Mouse (Mus musculus) adrenal gland (tissue): ENCODE results near the gene Dlgap3.

Experiments used
- intact Hi-C: fragments of 180-260 bp; cut with DNase I; formaldehyde crosslinking; loops from one replicate; pipeline ENCODE4 v1.15.1; 2025

Gene Dlgap3

DNA sequence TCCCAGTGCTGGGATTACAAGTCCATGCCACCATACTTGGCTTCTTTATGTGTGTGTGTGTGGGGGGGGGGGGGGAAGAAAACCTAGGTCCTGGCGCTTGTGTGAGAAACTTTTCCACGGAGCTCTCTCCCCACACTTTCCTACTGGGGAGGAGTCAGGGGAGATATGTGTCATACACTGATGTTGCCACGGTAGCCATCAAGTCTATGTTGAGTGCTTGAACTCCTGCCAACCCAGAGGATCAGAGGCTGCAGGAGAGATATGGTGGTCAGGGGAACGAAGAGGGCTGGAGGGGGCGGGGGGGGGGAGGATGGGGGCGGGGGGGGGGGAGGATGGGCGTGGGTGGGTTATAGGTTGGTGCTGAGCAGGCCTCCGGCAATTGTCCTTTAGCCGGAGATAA is 46.8 kb downstream of the Dlgap3 start:
- intact Hi-C loops = no loop called here

DNA sequence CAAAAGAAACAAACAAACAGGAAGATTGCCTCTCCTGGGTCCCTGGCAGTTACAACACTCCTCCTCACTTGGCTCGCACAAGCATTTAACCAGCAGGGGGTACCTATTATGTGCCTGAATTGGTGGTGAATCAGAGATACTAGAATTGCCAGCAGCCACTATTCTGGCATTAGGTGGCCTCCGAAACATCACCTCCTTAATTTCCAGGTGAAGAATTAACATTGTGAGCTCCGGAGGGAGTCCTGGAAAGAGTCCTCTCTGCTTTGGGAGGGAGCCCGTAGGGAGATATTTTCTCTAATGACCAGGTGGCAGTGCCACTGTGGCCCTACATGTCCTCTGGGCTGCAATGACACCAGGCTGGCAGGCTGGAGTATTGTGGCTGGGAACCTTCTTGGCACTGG is 47.2 kb downstream of the Dlgap3 start:
- intact Hi-C loops = no loop called here

DNA sequence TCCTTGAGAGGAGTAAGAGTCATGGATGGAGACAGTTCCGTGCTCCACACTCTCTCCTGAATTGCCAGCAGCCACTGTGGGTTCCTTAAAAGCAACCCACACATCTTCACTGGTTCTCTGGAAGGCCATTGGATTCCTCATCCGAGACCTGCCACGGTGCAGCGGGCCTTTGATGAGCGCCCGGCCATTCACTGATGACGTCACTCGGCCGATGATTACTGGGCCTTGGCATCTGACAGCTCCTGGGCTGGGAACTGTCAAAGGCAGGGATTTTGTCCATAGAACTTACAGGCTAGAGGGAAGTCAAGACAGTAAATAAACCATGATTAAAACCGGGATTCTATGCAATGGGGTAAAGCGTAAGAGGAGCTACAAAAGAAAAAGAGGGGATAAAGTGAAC is 48.0 kb downstream of the Dlgap3 start:
- intact Hi-C loops = no loop called here

DNA sequence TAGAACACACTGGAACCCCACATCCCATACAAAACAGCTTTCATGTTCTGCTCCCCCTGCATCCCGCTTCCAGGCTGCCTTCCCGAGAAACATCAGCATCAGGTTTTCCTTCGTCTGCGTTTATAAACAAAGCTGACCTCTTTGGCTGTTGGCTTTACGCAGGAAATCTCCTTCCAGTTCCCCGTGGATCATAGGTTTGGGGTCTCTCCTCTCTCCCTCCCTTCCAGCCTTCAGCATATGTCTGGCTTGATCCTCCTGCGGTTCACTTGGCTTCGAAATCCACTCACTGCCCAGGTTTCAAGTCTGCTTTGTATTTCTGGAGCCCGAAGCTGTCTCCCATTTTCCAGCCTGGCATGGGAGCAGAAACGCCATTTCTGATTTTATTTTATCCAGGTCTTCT is 54.3 kb downstream of the Dlgap3 start:
- intact Hi-C loops = no loop called here

DNA sequence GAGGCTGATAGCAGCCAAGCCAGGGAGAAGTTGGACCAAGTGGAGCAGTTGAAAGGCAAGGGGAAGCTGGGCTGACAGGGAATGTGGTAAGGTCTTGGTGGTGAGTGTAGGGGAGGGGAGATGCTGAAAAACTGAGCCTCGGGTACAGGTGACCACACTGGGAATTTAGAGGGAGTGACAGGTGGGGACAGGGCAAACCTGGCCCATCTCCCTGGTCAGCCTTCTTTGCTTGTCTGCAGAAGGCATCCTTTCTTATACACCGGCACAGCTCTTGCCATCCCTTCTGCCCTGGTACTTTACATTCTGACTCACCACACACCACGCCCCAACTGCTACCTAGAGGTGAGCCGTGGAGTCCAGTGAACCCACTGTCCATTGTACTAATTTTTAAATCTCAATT is 54.8 kb downstream of the Dlgap3 start:
- intact Hi-C loops = no loop called here

DNA sequence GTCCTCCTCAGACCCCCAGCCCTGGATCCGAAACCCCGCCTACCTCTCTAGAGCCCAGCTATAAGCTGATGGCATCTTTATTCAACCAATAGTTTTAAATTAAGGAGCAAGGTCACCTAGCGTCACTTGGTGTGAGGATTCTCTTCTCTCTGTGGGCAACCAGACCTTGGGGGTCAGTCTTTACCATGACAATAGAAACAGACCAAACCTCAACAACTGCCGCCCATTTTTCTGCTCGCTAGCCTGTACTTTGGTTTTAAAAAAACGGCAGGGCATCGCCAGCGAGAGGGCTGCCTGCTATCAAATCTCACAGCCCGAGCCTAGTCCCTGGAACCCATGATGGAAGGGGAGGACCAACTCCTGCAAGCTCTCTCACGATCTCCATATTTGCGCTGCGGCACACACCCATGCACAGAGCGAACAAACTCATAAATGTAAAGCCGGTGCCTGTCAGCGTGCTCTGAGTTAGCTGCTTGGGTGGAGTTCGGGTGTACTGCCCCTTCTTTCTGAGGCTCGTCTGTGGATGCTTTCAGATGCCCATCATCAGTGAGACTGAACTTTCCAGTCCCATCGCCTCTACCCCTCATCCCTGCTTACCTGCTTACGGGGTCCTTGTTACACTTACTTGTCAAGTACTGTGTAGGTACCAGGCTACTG is 55.6 kb downstream of the Dlgap3 start:
- intact Hi-C loops = no loop called here

DNA sequence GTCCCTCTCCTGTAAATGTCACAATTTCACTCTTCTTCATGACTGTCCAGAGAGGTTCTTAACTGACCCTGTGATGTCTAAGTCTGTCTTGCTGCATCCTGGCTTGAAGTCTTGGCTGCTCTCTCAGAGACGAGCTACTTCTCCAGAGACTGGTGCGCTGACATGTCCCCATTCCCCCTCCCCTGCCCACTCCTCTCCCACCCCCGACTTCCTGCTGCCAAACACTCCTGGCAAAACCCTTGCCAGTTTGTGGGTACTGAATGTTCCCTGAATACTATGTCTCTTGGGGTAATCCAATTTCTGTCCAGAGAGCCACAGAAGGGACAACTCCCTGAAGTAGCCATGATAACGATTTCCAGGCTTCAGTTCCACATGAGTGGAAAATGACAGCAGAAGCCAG is 57.1 kb downstream of the Dlgap3 start:
- intact Hi-C loops = no loop called here

DNA sequence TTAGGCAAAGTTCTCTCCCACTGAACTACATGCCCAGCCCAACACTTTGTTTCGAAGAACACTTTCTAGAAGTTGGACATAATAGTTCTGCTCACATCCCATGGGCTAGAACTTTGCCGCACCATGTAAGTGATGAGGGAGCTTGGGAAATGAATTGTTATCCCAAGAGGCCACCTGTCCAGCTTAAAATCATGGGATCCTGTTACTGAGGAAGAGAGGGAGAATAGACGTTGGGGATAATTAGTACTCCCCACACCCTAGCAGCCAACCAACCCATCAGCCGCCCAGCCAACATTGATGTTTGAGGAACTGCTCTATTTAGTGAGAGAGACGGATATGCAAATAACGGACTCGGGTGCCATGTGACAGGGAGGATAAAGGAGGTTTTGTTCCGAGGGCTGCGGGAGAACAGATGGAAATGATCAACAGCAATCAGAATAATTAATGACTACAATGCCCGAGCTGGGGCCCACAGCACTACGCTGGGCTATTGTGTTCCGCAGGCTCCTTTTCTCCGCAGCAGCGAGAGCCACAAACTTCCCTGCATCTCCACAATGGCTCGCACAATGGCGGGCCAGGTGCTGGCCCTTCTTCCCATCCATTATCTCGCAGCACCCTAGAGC is 58.2 kb downstream of the Dlgap3 start:
- intact Hi-C loops = no loop called here

DNA sequence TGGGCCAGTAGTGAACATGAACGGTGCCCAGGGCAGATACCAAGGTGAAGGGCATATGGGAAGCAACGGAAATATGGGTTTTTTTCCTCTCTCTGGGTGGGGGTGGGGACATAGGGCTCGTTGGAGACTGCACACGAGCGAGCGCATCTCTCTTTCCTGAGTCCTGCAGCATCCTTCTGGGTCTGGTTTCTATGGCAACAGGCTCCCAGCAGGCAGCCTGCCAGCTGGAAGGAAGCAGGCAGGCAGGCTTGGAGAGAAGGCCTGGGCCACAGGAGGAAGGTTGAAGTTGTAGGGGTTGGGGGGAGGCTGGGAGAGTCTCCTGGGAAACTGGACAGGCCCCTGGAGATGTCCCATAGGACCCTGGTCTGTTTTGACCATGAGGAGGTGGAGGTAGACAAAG is 63.0 kb downstream of the Dlgap3 start:
- intact Hi-C loops = no loop called here

DNA sequence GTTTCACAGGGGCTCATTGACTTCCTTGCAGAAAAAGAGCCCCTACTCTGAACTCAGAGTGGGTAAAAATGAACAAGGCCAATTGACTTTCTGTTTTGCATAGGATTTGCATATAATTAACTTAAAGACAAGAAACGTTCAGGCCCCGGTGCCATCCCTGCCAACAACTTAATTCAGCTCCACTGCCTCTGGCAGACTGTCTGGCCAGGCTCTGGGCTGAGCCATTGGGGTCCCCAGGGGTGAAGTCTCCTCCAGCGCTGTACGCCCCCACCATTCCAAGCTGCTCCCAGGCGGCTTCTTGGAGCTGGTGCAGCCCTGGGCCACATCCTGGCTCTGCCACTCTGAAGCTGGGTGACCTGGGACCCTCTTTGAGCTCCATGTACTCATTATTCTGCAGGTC is 63.5 kb downstream of the Dlgap3 start:
- intact Hi-C loops = no loop called here

DNA sequence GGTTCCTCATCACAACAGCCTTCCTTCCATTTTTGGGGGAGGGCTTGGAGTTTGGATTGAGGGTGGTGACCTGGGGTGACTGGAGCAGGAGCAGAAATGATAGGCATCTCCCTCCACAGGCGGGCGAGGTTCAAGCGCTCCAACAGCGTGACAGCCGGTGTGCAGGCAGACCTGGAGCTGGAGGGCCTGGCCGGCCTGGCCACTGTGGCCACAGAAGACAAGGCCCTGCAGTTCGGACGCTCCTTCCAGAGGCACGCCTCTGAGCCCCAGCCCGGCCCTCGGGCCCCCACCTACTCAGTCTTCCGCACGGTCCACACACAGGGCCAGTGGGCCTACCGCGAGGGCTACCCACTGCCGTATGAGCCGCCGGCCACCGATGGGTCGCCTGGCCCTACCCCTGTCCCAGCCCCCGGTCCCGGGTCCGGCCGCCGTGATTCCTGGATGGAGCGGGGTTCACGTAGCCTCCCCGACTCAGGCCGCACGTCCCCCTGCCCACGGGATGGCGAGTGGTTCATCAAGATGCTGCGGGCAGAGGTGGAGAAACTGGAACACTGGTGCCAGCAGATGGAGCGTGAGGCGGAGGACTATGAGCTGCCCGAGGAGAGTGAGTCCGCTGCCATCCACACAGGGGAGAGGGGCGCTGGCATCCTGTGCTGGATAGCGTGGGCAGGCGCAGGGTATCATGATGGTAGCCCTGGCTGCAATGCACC is 64.6 kb downstream of the Dlgap3 start:
- intact Hi-C loops = no loop called here

DNA sequence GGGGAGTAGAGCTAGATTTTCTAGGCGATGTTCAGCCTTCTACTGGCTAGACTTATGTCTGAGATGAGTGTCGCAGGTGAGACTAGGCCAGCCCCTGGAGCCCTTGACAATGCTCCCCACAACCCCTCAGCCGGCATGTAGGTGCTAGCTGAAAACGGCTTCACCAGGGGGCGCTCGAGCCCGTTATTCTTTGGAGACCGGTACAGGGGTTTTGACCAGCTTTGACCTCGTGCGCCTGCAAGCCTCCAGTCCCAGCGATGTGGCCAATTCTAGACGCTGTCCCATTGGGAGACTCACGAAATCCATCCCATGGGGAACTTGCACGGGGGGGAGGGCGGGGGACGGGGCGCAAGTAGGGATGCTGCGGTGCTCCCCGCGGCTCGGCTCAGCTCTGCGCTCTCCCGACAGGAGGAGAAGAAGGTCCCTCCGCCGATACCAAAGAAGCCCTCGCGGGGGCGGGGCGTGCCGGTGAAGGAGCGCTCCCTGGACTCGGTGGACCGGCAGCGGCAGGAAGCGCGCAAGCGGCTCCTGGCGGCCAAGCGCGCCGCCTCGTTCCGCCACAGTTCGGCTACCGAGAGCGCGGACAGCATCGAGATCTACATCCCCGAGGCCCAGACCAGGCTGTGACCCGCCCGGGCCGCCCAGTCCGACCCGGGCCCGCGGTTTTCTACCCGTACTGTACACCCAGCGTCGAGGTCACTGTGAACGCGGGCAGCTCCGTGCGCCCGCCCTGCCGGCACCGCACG is 66.9 kb downstream of the Dlgap3 start:
- intact Hi-C loops = loop anchor here (5.0 kb wide), 1 partner anchor 86 kb away; no protein-coding TSS in a partner anchor

DNA sequence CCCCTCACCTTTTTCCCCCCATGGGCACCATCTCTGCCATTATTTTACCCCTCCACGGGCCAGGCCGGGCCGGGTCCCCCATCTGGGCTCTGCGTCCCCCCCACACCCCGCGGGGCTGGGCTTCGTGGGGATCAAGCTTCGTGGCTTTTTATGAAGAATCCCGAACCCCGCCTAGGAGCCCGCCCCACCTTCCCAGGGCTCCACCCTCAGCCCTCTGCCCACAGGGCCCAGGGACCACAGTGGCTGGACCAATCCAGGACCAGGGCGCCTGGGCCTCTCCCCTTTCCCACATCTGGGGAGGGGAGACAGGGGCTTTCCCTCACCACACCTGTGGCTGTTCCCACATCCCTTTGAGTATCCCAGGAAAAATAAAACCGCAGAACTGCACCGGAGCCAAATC is 67.6 kb downstream of the Dlgap3 start:
- intact Hi-C loops = loop anchor here (5.0 kb wide), 1 partner anchor 86 kb away; no protein-coding TSS in a partner anchor

DNA sequence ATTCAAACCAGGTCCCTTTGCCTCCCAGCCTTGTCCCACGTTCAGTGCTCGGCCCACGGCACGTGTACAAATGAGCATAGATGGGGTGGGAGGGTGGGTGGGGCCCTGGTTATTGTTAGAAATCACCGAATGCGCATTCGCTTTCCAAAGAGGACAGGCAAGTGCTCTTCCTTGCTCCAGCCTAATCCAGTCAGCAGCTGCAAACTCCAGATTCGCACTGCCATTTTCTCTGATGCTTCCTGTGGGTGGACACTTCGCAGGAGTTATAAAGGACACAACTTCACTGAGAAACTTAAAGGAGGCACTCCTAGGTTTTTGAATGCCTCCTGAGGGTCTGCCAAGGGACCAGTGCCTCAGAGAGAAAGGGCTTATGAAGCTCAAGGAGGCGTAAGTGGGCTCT is 68.3 kb downstream of the Dlgap3 start:
- intact Hi-C loops = loop anchor here (5.0 kb wide), 1 partner anchor 85 kb away; no protein-coding TSS in a partner anchor

DNA sequence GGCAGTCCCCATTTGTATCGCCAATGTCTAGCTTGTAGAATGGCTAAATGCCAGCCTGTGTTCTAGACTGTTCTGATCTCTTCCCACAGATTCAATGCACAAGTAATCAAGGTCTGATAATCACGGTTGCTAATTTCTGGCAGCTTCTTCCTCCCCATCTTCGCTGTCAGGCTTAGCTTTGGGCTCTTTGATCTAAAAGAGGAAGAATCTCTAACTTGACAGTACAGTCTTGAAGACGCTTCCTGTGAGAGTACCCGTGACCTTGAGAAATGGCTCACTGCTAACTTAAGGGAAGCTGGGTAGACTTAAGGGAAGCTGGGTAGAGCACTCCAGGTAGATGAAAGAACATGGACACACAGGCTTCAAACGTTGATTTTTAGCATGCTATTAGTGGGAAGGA is 73.7 kb downstream of the Dlgap3 start:
- intact Hi-C loops = loop anchor here (10.0 kb wide), 1 partner anchor 198 kb away; no protein-coding TSS in a partner anchor

DNA sequence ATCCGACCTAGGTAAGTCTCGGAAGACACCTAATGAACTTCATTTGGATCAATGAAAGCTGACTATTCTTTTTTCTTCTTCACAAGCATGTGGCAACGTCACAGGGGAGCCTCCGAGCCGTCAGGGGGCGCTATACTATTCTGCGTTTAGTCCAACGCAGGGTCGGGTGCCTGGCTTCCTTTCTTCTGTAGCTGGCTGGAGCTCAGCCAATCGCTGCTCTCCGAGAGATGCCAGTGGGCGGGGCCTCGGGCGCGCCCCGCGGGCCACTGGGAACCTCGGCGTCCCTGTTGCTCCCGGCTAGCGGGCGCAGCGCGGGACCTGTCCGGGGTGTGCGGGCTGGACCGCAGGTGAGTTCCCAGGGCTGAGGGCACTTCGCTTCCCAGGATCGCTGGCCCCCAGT is 74.5 kb downstream of the Dlgap3 start, which contains the start of gene Smim12:
Gene Smim12 (plus strand): TSS at position 233 of the 400 bp plus-strand sequence.
- intact Hi-C loops = loop anchor here (10.0 kb wide), 1 partner anchor 199 kb away; no protein-coding TSS in a partner anchor

DNA sequence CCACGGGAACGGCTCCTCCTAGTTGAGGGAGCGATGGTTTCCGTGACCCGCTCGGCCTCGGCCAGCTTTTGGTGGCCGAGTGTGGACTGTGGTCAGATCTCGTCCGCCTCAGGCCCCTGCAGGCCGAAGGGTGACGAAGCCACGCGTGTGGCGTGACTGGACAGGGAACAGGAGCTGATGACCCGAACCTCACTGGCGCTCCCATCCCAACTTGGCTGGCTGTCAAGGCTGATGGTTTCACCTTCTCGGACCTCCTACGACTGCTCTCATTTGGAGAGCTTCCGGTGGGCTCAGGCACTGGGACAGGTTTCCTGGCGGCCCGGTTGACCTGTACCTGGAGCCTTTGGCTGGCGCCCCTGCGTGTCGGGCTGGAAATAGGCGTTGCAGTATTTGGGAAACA is 74.9 kb downstream of the Dlgap3 start:
- intact Hi-C loops = loop anchor here (10.0 kb wide), 1 partner anchor 199 kb away; no protein-coding TSS in a partner anchor

DNA sequence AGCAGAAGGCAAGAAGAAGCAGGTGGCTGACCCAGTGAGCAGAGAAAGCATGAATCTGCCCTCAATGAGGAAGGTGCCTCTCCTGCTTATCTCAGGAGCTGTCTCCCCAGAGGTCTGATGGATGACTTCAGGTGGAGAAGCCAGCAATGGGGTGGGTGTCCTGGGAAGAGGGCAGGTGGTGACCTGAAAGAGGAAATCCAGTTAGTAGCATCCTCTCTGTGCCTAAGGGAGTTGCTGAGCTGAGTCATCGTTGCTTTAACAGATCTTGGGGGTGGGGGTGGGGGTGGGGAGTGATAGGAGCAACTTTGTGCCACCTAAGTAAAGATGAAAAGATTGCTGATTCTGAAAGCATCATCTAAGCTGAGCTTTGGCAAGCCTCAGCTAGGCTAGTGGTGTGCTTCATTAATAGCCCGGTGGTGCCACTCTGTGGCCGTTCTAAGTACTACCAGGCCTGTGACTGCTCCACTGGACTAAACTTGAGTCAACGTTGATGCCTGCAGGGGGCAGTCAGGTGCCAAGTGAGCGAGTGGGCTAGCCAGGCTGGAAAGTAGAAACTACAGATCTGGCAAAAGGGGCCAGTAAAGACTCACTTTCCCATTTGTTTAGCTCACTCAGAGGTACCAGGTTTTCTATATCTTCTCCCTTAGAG is 80.8 kb downstream of the Dlgap3 start:
- intact Hi-C loops = loop anchor here (2.0 to 10.0 kb wide), 2 partner anchors 69 to 205 kb away; no protein-coding TSS in a partner anchor

DNA sequence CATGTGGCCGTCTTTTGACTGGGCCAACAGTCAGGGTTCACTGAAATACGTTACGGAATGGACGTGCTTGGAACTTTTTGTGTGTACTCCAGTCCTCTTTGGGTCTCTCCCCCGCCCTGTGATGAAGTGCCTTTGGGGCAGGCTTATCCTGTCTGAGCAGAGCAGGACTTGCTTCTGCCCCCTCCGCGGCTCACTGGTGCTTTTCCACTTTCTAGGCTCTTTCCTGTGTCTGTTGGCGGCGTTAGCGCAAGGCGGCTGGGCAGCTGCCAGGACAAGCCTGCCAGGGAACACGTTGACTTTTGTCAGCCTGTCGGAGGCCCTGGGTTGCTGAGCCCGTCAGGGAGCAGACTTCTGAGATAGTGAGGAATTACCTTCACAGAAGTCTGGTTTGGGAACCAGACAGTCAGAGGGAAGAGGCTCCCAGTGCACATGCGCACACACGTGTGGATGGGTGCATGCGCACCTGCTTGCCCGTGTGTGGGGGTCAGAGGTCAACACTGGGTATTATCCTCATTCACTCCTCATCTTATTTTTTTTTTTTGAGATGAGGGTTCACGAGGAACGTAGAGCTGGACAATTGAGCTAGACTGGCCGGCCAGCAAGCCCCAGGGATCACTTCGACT is 83.1 kb downstream of the Dlgap3 start:
- intact Hi-C loops = loop anchor here (2.0 kb wide), 1 partner anchor 67 kb away; no protein-coding TSS in a partner anchor

DNA sequence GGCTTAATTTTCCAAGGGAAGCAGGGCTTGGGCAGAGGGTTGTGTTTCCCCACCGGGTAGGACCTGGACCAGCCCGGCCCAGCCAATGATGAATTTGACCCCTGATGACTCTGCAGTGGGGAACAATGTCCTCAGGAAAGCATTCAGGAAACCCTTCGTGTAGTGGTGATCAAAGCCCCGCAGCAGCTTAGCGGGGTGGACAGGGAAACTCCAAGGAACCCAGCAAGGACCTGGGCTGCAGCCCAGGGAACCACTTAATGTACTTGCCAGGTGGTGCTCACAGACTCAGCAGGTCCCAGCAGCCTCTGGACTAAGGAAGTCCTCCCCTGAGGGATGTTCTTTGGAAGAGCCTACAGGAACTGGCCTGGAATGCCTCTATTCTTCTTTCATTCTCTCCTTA is 87.7 kb downstream of the Dlgap3 start:
- intact Hi-C loops = no loop called here
